Mouse (Mus musculus) ES-E14 (cell line): ENCODE measurements around the gene Clec2d. TPM values are rescaled to one million over a fixed set of nuclear protein-coding genes. Genes with fewer than 3 reads are reported as not detected.

Experiments
- DNase-seq: peaks from one replicate; pipeline ENCODE4 v3.0.0-alpha.2; 2013; ENCODE audit warnings: low read depth, low spot score
- H3K27ac ChIP-seq: 2 replicates; pipeline ENCODE4 v1.5.1; 2012; ENCODE audit warnings: low read depth, mild to moderate bottlenecking, low read length, moderate library complexity, mixed read lengths; ENCODE audit not compliant: poor library complexity, insufficient read depth, severe bottlenecking
- H3K36me3 ChIP-seq: 2 replicates; pipeline ENCODE4 v1.6.1; 2012; ENCODE audit warnings: mild to moderate bottlenecking, low read length, moderate library complexity, mixed read lengths; ENCODE audit not compliant: control insufficient read depth, poor library complexity, insufficient read depth, severe bottlenecking
- H3K4me1 ChIP-seq, 2 experiments: fragments of 150-350 bp in 1 of 2; sonication (generic) in 1 of 2; 2 replicates each; pipeline ENCODE4 v1.6.1; 2012; ENCODE audit warnings: low read length in 2 of 2, mild to moderate bottlenecking in 1 of 2, mixed read lengths in 1 of 2; ENCODE audit not compliant: control insufficient read depth in 2 of 2, insufficient read depth in 2 of 2, poor library complexity in 1 of 2
- H3K4me3 ChIP-seq, 2 experiments: fragments of 150-350 bp in 1 of 2; sonication (generic) in 1 of 2; 2 replicates each; pipeline ENCODE4 v1.5.1; 2012; ENCODE audit warnings: low read length in 2 of 2, low read depth in 1 of 2, mild to moderate bottlenecking in 1 of 2, mixed read lengths in 1 of 2; ENCODE audit not compliant: insufficient read depth in 1 of 2, poor library complexity in 1 of 2, severe bottlenecking in 1 of 2
- H3K9ac ChIP-seq: 2 replicates; pipeline ENCODE4 v1.6.1; 2012; ENCODE audit warnings: low read depth, mild to moderate bottlenecking, low read length, mixed read lengths; ENCODE audit not compliant: poor library complexity, insufficient read depth, severe bottlenecking
- H3K9me3 ChIP-seq: fragments of 150-350 bp; sonication (generic); 2 replicates; pipeline ENCODE4 v1.6.1; 2012; ENCODE audit warnings: low read depth, mild to moderate bottlenecking, low read length; ENCODE audit not compliant: control insufficient read depth, insufficient read depth
- CHD2 ChIP-seq: IDR thresholded peaks from 2 replicates; pipeline ENCODE4 v1.6.1; 2014; ENCODE audit warnings: mild to moderate bottlenecking, low read depth, low read length, inconsistent platforms
- HCFC1 ChIP-seq: IDR thresholded peaks from 2 replicates; pipeline ENCODE4 v1.6.1; 2012; ENCODE audit warnings: low read length, inconsistent platforms, borderline replicate concordance; ENCODE audit not compliant: insufficient read depth
- MAFK ChIP-seq: IDR thresholded peaks from 2 replicates; pipeline ENCODE4 v1.6.1; 2014; ENCODE audit warnings: mild to moderate bottlenecking, low read depth, low read length, inconsistent platforms; ENCODE audit not compliant: insufficient read depth
- ZC3H11A ChIP-seq: IDR thresholded peaks from 2 replicates; pipeline ENCODE4 v1.6.1; 2012; ENCODE audit warnings: low read depth, mild to moderate bottlenecking, inconsistent platforms, low read length, borderline replicate concordance
- ZNF384 ChIP-seq: IDR thresholded peaks from 2 replicates; pipeline ENCODE4 v1.6.1; 2012; ENCODE audit warnings: low read depth, low read length, inconsistent platforms
- in situ Hi-C, 2 experiments: fragments of 600-800 bp; cut with MboI; formaldehyde crosslinking; loops; one replicate each; pipeline ENCODE4 v1.15.1; 2025; ENCODE audit warnings: low sequenced_read_pairs in 2 of 2, inconsistent platforms in 1 of 2; ENCODE audit not compliant: unreplicated experiment in 2 of 2
- total RNA-seq: library from RNA; depleted of rRNA; stranded (reverse); fragments of 300-350 nt; gene quantifications from 2 replicates; pipeline ENCODE4 v1.2.3, GENCODE M21; 2012

Gene Clec2d
- total RNA-seq, 1 experiment, result 0.40 TPM

DNA sequence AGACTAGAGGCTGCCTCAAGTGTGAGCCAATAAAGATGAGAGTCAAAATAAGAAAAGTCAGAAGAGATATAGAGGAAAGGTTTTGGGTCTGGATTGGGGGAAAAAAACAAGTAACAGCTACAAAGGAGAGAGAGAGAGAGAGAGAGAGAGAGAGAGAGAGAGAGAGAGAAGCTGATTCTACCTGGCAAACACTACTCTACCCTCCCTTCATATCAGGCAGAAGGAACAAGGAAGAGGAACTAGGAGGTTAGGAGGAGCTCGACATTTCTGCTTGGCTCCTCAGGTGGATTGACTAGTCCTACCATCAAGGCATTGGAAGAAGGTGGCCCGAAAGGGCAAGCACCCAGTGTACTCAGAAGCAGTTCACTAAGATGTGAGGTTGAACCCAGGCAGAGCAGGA is 33.8 kb downstream of the Clec2d start:
- Histone ChIP-seq H3K4me1 (no peaks in the 10 kb centered on the region), H3K9ac (no peak overlapping the region), H3K9me3 (no peaks in the 10 kb centered on the region), H3K36me3 (no peaks in the 10 kb centered on the region), H3K27ac (no peak overlapping the region), H3K4me3 (no peak overlapping the region)
- no peak for DNase-seq
- no peak for TF ChIP-seq HCFC1
- TF ChIP-seq ZNF384, result no peak
- TF ChIP-seq CHD2, result no peak
- no peak for TF ChIP-seq MAFK
- no peak for TF ChIP-seq ZC3H11A
- in situ Hi-C loops, result no loop called here

DNA sequence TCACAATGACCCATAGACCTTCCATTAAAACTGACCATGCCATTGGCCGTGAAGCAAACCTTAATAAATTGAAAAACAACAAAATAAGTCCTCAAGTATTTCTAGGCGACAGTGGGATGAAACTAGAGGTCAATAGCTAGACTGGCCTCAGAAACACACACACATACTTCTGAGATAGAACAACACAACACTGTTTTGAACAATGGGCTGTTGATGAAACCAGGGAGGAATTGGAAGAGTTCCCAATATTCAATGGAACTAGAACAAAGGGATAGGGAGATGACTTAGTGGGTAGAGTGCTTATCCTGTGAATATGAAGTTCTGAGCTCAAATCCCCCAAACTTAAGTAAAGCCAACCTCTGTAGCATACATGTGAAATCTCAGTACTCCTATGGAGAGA is 34.6 kb downstream of the Clec2d start:
- no peak for TF ChIP-seq ZNF384
- TF ChIP-seq ZC3H11A, result no peak
- TF ChIP-seq CHD2, result no peak
- TF ChIP-seq MAFK, result no peak
- no peak for TF ChIP-seq HCFC1

DNA sequence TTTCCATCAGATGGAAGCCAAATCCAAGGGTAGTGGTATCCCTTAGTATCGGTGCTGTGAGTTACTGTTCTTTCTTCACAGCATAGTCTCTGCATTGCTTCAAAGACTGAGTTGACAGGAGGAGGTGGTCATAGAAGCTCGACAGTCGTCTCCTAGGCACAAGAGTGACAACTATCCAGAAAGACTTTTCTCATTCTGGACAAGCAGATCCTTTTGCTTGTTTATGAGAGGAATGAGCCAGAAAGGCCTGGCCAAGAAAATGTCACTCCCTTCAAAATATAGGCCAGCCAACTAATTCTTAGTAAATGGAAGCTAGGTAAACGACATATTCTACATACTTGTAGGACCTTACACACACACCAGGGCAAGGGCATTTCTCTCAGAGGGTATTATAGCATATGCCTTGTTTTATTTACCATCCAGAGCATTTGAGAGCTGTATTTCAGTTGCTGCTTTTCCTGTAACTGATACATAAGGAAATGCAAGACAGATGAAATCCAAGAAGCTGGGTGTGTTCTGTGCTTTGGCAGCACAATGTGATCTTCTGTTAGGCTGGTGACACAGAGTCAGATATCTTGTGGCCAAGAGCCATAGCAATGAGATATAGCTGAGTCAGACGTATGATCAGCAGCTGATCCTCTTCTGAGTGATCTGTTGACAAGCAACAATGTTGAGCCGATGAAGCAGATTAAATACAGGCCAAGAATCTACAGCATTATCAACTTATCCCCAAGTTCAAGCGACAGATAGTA is 35.6 kb downstream of the Clec2d start:
- Histone ChIP-seq H3K36me3 (no peaks in the 10 kb centered on the region), H3K4me1 (no peaks in the 10 kb centered on the region), H3K4me3 (no peak overlapping the region), H3K9ac (no peak overlapping the region), H3K27ac (no peak overlapping the region), H3K9me3 (no peaks in the 10 kb centered on the region)
- no peak for DNase-seq
- TF ChIP-seq MAFK (no peak), ZC3H11A (no peak), CHD2 (no peak), ZNF384 (no peak), HCFC1 (no peak)
- in situ Hi-C loops, result no loop called here

More for the DNA sequence above, 34.6 kb downstream of the Clec2d start:
- H3K9ac ChIP-seq, result no peak overlapping the region
- in situ Hi-C loops, result no loop called here
- no peaks in the 10 kb centered on the region for H3K36me3 ChIP-seq
- H3K4me1 ChIP-seq, result no peaks in the 10 kb centered on the region
- no peak overlapping the region for H3K27ac ChIP-seq
- no peaks in the 10 kb centered on the region for H3K9me3 ChIP-seq
- no peak for DNase-seq
- no peak overlapping the region for H3K4me3 ChIP-seq

DNA sequence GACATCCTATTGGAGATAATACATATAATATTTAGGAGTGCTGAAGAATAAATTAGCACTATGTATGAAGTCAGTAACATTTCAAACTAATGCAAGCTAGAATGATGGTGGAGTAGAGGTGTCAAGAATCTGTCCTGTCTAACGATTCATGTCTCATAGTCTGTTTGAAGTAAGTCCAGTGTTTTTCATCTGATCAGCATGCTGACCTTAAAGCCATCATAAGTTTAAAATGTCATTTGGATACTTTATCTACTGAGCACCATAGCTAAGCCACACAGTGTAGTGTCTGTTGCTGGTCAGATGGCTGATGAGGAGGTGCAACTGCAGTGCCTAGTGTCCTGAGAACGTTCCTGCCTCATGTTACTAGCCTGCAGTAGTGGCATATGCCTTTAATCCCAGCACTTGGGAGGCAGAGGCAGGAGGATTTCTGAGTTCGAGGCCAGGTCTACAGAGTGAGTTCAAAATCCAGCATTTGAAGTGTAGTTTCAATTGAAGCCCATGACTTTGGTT is 36.4 kb downstream of the Clec2d start:
- H3K27ac ChIP-seq, result no peak overlapping the region
- H3K9ac ChIP-seq, result no peak overlapping the region
- no peak overlapping the region for H3K4me3 ChIP-seq
- H3K36me3 ChIP-seq, result no peaks in the 10 kb centered on the region
- DNase-seq, result no peak
- H3K4me1 ChIP-seq, result no peaks in the 10 kb centered on the region
- in situ Hi-C loops, result no loop called here
- TF ChIP-seq MAFK (no peak), ZNF384 (no peak), HCFC1 (no peak), CHD2 (no peak), ZC3H11A (no peak)
- no peaks in the 10 kb centered on the region for H3K9me3 ChIP-seq
